10 mouse cellular contexts compared by ENCODE assay signal in genomic region chr5:35103086-35103485, GRCm38 (mm10). TPM values are rescaled to one million over a fixed set of nuclear protein-coding genes. Genes with fewer than 3 reads are reported as not detected.
DNase-seq lines count a peak whose midpoint lies in the region; ATAC-seq lines count a peak whose summit lies in the region.
"Had no signal": no experiment of that assay in that cellular context is flagged by ENCODE, and none has a peak within 500 bp of the region (broad histone marks: within the 10 kb centered on the region; RNA-seq: fewer than 3 reads in every experiment).

No protein-coding gene starts in this region.

- no peak for DNase-seq in forebrain, embryonic 14.5 days (ENCODE audit: low spot score)
- DNase-seq in forebrain, embryonic 11.5 days (ENCODE audit: low spot score), result no peak
- DNase-seq in layer of hippocampus, adult 9-11 months, result peak; percentile 42
- DNase-seq in layer of hippocampus, postnatal 10 days (ENCODE audit: low spot score in 2 of 2), result no peak
- DNase-seq in urinary bladder, postnatal 10 days (ENCODE audit: low spot score), result no peak
- no peak for DNase-seq in adrenal gland, adult 18-20 months (ENCODE audit: low spot score in 2 of 2)
- DNase-seq: cerebellum, postnatal 14 days had no signal

- no peaks in the 10 kb centered on the region for H3K9me3 ChIP-seq in forebrain, embryonic 14.5 days (replicated peaks; ENCODE audit: control insufficient read depth, low read length)
- no peaks in the 10 kb centered on the region for H3K9me3 ChIP-seq in forebrain, embryonic 11.5 days (ENCODE audit: control insufficient read depth, low read length)
- H3K9me3 ChIP-seq in liver, embryonic 12.5 days (replicated peaks), result no peaks in the 10 kb centered on the region
- no peaks in the 10 kb centered on the region for H3K9me3 ChIP-seq in neural tube, embryonic 13.5 days

- no peak overlapping the region for H3K27ac ChIP-seq in forebrain, embryonic 14.5 days (ENCODE audit: low read depth, low read length)
- H3K27ac ChIP-seq in forebrain, embryonic 11.5 days (ENCODE audit: low read depth, low read length), result no peak overlapping the region
- peak overlapping the region; percentile 72; the same call in 1 of the 2 replicates for H3K27ac ChIP-seq in liver, embryonic 12.5 days
- H3K27ac ChIP-seq in neural tube, embryonic 13.5 days (replicated peaks), result no peak overlapping the region

- peaks cover 45% of the 10 kb centered on the region for H3K36me3 ChIP-seq in forebrain, embryonic 14.5 days (ENCODE audit: control insufficient read depth, insufficient read depth, low read length)
- peaks cover 1% of the 10 kb centered on the region; the same call in 1 of the 2 replicates for H3K36me3 ChIP-seq in forebrain, embryonic 11.5 days (ENCODE audit: control insufficient read depth, insufficient read depth, low read length)
- peaks cover 48% of the 10 kb centered on the region for H3K36me3 ChIP-seq in liver, embryonic 12.5 days
- peaks cover 45% of the 10 kb centered on the region for H3K36me3 ChIP-seq in neural tube, embryonic 13.5 days

- 93% methylated on average over 8 of the region's 8 CpGs for WGBS in forebrain, embryonic 14.5 days
- 92% methylated on average over 8 of the region's 8 CpGs for WGBS in forebrain, embryonic 11.5 days
- WGBS in liver, embryonic 12.5 days (ENCODE audit: insufficient replicate concordance), result 72% methylated on average over 8 of the region's 8 CpGs
- WGBS in neural tube, embryonic 13.5 days, result 93% methylated on average over 8 of the region's 8 CpGs

- peaks cover 18% of the 10 kb centered on the region for H3K4me1 ChIP-seq in forebrain, embryonic 14.5 days (ENCODE audit: control insufficient read depth, insufficient read depth, low read length)
- peaks cover 7% of the 10 kb centered on the region; the same call in 1 of the 2 replicates for H3K4me1 ChIP-seq in forebrain, embryonic 11.5 days (replicated peaks; ENCODE audit: control insufficient read depth, insufficient read depth, low read length)
- H3K4me1 ChIP-seq in liver, embryonic 12.5 days, result peaks cover 36% of the 10 kb centered on the region
- H3K4me1 ChIP-seq in neural tube, embryonic 13.5 days (replicated peaks), result peaks cover 29% of the 10 kb centered on the region

- H3K9ac ChIP-seq in forebrain, embryonic 14.5 days (ENCODE audit: low read length), result no peak overlapping the region
- no peak overlapping the region for H3K9ac ChIP-seq in forebrain, embryonic 11.5 days (ENCODE audit: low read length)
- H3K9ac ChIP-seq in liver, embryonic 12.5 days, result peak overlapping the region; percentile 85
- no peak overlapping the region for H3K9ac ChIP-seq in neural tube, embryonic 13.5 days

- no peak overlapping the region for H3K4me3 ChIP-seq in forebrain, embryonic 14.5 days (ENCODE audit: low read depth, low read length)
- no peak overlapping the region for H3K4me3 ChIP-seq in forebrain, embryonic 11.5 days (ENCODE audit: low read depth, low read length)
- H3K4me3 ChIP-seq in liver, embryonic 12.5 days, result peak overlapping the region; percentile 83
- H3K4me3 ChIP-seq in neural tube, embryonic 13.5 days, result no peak overlapping the region

- H3K4me2 ChIP-seq in forebrain, embryonic 14.5 days (ENCODE audit: low read length), result peak overlapping the region; percentile 57
- H3K4me2 ChIP-seq in forebrain, embryonic 11.5 days (ENCODE audit: low read depth, low read length, severe bottlenecking), result no peak overlapping the region
- H3K4me2 ChIP-seq in liver, embryonic 12.5 days, result peak overlapping the region; percentile 82
- H3K4me2 ChIP-seq in neural tube, embryonic 13.5 days, result peak overlapping the region; percentile 76; the same call in 1 of the 2 replicates

- H3K27me3 ChIP-seq in forebrain, embryonic 14.5 days (replicated peaks; ENCODE audit: control insufficient read depth, insufficient read depth, low read length), result no peaks in the 10 kb centered on the region
- H3K27me3 ChIP-seq in forebrain, embryonic 11.5 days (ENCODE audit: control insufficient read depth, insufficient read depth, low read length), result no peaks in the 10 kb centered on the region
- H3K27me3 ChIP-seq in liver, embryonic 12.5 days (replicated peaks), result peaks cover 7% of the 10 kb centered on the region
- H3K27me3 ChIP-seq in neural tube, embryonic 13.5 days, result no peaks in the 10 kb centered on the region

- ATAC-seq in forebrain, embryonic 14.5 days, result no peak
- ATAC-seq in forebrain, embryonic 11.5 days (replicated peaks; ENCODE audit: low FRiP score), result no peak
- no peak for ATAC-seq in liver, embryonic 12.5 days
- no peak for ATAC-seq in neural tube, embryonic 13.5 days (ENCODE audit: low read depth)
- ATAC-seq: inflammation-experienced regulatory T-cells, adult 6 months had no signal

RNA-seq across cellular contexts. Expression of gene Lrpap1, which starts 2.5 kb away (rescaled TPM):
- 162 and 169 TPM in 2 replicates for polyA plus RNA-seq in forebrain, embryonic 14.5 days (2014; fragmentation: Nextera tagmentation; extraction: Ambion mirVana)
- polyA plus RNA-seq in forebrain, embryonic 11.5 days (2014; fragmentation: Nextera tagmentation; extraction: Ambion mirVana), result 83.2 and 83.7 TPM in 2 replicates
- total RNA-seq in layer of hippocampus, postnatal 10 days (2021), result 100 to 1,000 TPM; 130 to 149 TPM
- polyA plus RNA-seq in liver, embryonic 12.5 days (2016; fragmentation: Nextera tagmentation; extraction: Ambion mirVana), result 77.1 and 78.4 TPM in 2 replicates
- 136 and 148 TPM in 2 replicates for polyA plus RNA-seq in neural tube, embryonic 13.5 days (2015; fragmentation: Nextera tagmentation; extraction: Ambion mirVana)
- total RNA-seq in adrenal gland, adult 18-20 months (2021), result 100 to 1,000 TPM; 115 TPM

RNA-seq across cellular contexts. Expression of gene Dok7, which starts 46.5 kb away (rescaled TPM):
- polyA plus RNA-seq in forebrain, embryonic 14.5 days (2014; fragmentation: Nextera tagmentation; extraction: Ambion mirVana), result 2.7 and 3.2 TPM in 2 replicates
- polyA plus RNA-seq in forebrain, embryonic 11.5 days (2014; fragmentation: Nextera tagmentation; extraction: Ambion mirVana), result 0.16 TPM in 1 of 2 replicates, not detected in the other
- 10 to 100 TPM; 16.6 to 20.5 TPM for total RNA-seq in layer of hippocampus, postnatal 10 days (2021)
- 0.07 TPM in 1 of 2 replicates, not detected in the other for polyA plus RNA-seq in liver, embryonic 12.5 days (2016; fragmentation: Nextera tagmentation; extraction: Ambion mirVana)
- polyA plus RNA-seq in neural tube, embryonic 13.5 days (2015; fragmentation: Nextera tagmentation; extraction: Ambion mirVana), result 3.7 and 4.5 TPM in 2 replicates
- total RNA-seq in adrenal gland, adult 18-20 months (2021), result 10 to 100 TPM in 1 of 2 experiments, 1 to 10 TPM in 1; 7.4 to 16.0 TPM
